Mouse (Mus musculus) megakaryocyte, embryonic 14.5 days (primary cell): ENCODE results near the gene Ermard. TPM values are rescaled to one million over a fixed set of nuclear protein-coding genes. Genes with fewer than 3 reads are reported as not detected.
A peak's percentile ranks its signal among the peaks of the same experiment; 100 is the strongest.
"Not testable (repeated sequence)": the region's sequence is repeated elsewhere in the genome, so short reads cannot be mapped to it uniquely, and the experiment has no call there.

Experiments used
- H3K27me3 ChIP-seq: replicated peaks from 2 replicates; pipeline ENCODE3; 2012; ENCODE audit warnings: inconsistent platforms
- H3K36me3 ChIP-seq: replicated peaks from 2 replicates; pipeline ENCODE3; 2012; ENCODE audit warnings: low read length, inconsistent platforms, mixed read lengths
- H3K4me1 ChIP-seq: 2 replicates; pipeline ENCODE4 v1.6.1; 2012; ENCODE audit warnings: inconsistent platforms
- H3K4me3 ChIP-seq: replicated peaks from 2 replicates; pipeline ENCODE3; 2012; ENCODE audit warnings: moderate library complexity, mild to moderate bottlenecking, inconsistent platforms
- H3K9me3 ChIP-seq: 2 replicates; pipeline ENCODE4 v1.6.1; 2012; ENCODE audit warnings: inconsistent platforms
- FLI1 ChIP-seq: IDR thresholded peaks from 2 replicates; pipeline ENCODE4 v1.6.1; 2012; ENCODE audit warnings: low read length, inconsistent platforms, mixed read lengths
- GATA1 ChIP-seq: IDR thresholded peaks from 3 replicates; pipeline ENCODE4 v1.6.1; 2012; ENCODE audit warnings: mixed read lengths, low read length, inconsistent platforms, borderline replicate concordance
- polyA plus RNA-seq: library from polyadenylated mRNA; stranded (reverse); fragments of >175 nt; gene quantifications from 2 replicates; pipeline ENCODE4 v1.2.3, GENCODE M21; 2012; ENCODE audit warnings: low replicate concordance; ENCODE audit not compliant: insufficient read depth

The Ermard gene
- polyA plus RNA-seq, 1 experiment: 1.0 TPM

DNA sequence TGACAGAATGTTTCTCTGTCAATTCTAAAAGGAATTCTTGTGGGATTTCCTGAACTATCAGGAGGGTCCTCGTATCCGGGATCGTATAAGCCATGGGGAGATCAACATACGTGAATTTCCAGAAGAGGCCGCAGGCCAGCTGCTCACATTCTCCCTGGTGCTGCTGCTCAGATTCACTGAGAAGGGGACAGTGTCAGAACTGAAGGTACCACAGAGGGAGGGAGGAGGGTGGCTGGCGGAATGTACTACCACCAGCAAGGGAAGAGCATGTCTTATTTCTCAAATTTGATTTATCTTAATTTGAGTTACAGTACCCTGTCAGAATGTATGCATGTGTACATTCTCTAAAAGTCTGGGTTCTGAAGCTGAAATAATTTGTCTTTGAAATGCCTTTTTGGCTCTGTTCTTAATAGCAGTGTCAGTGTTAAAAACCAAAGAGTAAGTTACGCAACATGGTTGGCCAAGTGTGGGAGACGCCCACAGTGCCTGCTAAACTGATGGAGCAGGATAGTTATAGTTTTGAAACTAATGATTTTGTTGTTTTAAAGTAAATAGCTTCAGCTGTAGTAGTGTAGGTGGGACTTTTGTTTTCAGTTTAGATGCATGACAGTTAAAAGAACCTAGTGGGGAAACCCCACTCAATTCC, 12.3 kb downstream of the Ermard start:
- H3K9me3 ChIP-seq, H3K4me3 ChIP-seq, H3K27me3 ChIP-seq: not testable (repeated sequence)
- peaks cover 36% of the 10 kb centered on the region for H3K4me1 ChIP-seq
- H3K36me3 ChIP-seq: peaks cover 31% of the 10 kb centered on the region

DNA sequence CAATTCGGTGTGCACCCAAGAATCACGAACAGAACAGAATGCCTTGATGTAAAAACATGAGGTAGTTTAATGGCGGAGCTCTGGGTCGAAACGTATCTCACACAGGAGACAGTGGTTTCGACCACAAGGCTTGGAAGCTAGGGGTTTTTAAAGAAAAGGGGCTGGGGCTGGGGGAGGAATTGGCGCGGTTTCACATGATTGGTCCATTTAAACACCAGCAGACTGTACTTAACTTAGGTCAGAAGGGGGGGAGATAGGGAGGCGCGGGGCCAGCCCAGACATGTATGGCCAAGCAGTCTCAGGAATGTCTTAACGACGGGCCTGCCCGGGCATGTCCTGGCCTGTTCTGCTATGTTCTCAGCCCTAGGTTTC, 12.8 kb downstream of the Ermard start:
- not testable (repeated sequence) for H3K4me3 ChIP-seq, H3K27me3 ChIP-seq, H3K9me3 ChIP-seq
- Histone ChIP-seq H3K4me1 (peaks cover 41% of the 10 kb centered on the region), H3K36me3 (peaks cover 36% of the 10 kb centered on the region)

DNA sequence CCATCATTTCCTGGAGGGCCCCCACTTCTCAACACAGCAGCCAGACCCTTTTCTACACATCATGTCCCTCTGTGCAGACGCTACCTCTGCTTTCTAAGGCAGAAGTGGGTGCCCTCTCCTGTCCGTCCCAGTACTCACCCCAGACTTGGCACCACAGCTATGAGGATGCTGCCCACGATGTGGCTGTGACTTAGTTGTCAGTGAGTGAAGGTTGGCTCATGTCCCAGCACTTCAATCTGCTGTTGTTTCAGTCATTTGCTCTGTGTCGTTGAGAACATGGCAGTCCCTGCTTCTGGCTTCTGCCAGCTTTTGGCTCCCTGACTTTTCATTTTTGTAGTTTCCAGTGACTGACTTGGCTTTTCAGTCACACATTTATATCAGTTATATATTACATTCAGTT, 14.9 kb downstream of the Ermard start:
- Histone ChIP-seq H3K27me3 (no peaks in the 10 kb centered on the region), H3K36me3 (peaks cover 57% of the 10 kb centered on the region), H3K9me3 (no peaks in the 10 kb centered on the region), H3K4me1 (peaks cover 48% of the 10 kb centered on the region), H3K4me3 (peak overlapping the region; percentile 57)
- TF ChIP-seq GATA1: no peak
- no peak for TF ChIP-seq FLI1

DNA sequence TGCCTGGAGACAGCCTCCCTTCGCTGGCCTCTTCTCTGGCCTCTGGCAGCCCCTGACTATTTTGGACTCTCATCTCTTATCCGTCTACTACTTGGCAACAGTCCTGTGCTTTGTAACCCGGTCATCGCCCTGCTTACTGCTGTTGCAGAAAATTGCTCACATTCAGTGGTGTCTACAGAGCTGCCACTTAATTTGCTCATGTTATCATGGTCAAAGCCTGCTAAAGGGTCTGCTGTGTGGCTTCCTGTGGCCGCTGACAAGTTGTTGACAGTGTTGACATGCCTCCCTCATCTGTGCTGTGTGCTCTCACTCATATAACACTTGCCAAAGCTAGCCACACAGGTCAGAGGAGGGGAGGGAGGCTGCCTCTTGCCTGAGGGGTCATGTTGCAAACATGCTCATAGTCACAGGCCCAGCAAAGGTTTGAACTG, 17.2 kb downstream of the Ermard start:
- Histone ChIP-seq H3K9me3 (no peaks in the 10 kb centered on the region), H3K36me3 (peaks cover 79% of the 10 kb centered on the region), H3K27me3 (no peaks in the 10 kb centered on the region), H3K4me1 (peaks cover 48% of the 10 kb centered on the region), H3K4me3 (peak overlapping the region; percentile 71)
- TF ChIP-seq FLI1 (no peak), GATA1 (no peak)

DNA sequence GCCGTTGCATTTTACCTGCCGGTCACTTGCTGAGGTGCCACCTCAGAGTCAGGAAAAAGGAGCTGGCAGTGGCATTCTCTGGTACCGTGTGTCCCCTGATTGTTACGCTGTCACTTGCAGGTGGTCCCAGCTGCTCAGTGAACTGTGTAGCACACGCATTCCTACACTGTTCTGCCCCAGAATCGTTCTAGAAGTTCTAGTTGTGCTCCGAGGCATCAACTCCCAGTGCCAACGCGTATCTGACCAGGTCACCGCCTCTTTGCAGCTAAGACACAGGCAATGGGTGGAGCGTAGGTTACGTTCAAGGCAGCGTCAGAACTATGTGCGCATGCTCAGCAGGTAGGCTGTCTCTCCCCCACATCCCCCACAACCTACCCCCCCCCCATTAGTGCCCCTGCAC, 18.6 kb downstream of the Ermard start:
- H3K36me3 ChIP-seq: peaks cover 94% of the 10 kb centered on the region
- peaks cover 48% of the 10 kb centered on the region for H3K4me1 ChIP-seq
- H3K27me3 ChIP-seq: no peaks in the 10 kb centered on the region
- TF ChIP-seq FLI1 (no peak), GATA1 (no peak)
- H3K9me3 ChIP-seq: no peaks in the 10 kb centered on the region
- H3K4me3 ChIP-seq: no peak overlapping the region

DNA sequence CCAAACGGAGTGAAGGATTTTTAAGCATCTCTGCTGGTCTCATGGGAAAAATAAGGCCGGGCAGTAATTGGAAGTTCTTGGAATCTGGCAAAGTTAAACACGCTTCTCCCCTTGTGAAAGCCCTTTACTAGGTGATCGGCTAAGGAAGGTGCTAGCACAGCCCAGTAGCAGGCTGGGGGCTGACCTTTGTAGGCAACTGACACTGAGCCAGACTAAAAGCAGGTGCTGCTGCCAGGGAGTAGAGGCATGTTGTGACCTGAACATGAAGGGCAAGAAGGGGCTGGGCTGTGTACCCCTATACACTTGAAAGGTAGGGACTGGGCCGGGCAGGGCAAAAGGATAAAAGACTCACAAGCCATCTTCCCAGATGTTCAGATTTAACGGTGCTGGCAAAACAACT, 19.3 kb downstream of the Ermard start:
- Histone ChIP-seq H3K4me1 (peaks cover 46% of the 10 kb centered on the region), H3K27me3 (no peaks in the 10 kb centered on the region), H3K36me3 (peaks cover 98% of the 10 kb centered on the region), H3K4me3 (no peak overlapping the region), H3K9me3 (no peaks in the 10 kb centered on the region)
- no peak for TF ChIP-seq FLI1
- no peak for TF ChIP-seq GATA1

DNA sequence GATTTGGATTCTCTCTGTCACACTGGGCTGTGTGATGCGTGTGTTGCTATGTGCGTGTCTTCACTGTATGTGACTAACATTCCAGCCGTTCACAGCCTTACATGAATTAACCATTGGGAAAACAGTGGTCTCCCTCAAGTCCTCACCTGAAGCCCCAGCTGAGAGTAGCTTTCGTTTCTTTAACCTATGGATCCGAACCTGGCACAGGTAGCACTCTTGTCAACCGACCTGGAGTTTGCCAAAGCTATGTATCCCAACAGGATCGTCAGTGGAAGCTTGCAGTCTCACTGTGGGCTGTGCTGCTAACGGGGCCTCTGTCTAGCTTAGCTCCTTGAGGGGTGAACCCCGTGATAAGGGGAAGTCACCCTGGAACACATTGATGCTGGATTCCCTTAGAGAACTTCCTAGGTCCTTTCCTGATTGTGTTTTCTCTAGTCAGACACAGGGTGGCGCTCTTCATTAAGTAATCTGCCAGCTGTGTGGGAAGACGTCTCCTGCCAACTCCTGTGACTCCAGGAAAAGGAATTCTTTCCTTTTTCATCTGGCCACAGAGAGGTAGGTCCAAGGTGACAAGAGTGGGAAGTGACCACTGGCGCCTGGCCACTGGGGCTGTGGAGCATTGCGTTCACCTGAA, 24.5 kb downstream of the Ermard start:
- TF ChIP-seq FLI1 (no peak), GATA1 (no peak)
- no peaks in the 10 kb centered on the region for H3K9me3 ChIP-seq
- peaks cover 78% of the 10 kb centered on the region for H3K36me3 ChIP-seq
- no peak overlapping the region for H3K4me3 ChIP-seq
- H3K4me1 ChIP-seq: peaks cover 43% of the 10 kb centered on the region
- H3K27me3 ChIP-seq: peaks cover 2% of the 10 kb centered on the region

DNA sequence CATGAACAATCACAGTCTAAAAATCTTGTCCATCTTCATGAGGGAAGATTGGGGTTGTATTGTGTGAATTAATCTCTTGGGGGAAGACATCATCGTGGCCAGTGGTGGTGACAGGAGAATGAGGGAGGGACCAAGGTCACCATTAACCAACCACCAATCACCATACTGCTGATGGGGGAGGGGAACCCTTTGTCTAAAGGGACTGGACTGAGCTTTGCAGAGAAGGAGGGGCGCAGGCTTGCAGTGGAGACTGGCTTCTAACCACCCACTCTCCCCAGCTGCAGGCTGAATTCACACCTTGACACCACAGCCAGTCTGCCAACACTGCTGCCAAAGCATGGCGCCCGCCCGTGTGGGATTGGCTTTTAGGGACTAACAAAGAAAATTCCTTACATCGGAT, 25.1 kb downstream of the Ermard start:
- Histone ChIP-seq H3K9me3 (no peaks in the 10 kb centered on the region), H3K36me3 (peaks cover 72% of the 10 kb centered on the region), H3K4me3 (no peak overlapping the region), H3K27me3 (peaks cover 2% of the 10 kb centered on the region), H3K4me1 (peaks cover 43% of the 10 kb centered on the region)
- TF ChIP-seq GATA1: no peak
- no peak for TF ChIP-seq FLI1

DNA sequence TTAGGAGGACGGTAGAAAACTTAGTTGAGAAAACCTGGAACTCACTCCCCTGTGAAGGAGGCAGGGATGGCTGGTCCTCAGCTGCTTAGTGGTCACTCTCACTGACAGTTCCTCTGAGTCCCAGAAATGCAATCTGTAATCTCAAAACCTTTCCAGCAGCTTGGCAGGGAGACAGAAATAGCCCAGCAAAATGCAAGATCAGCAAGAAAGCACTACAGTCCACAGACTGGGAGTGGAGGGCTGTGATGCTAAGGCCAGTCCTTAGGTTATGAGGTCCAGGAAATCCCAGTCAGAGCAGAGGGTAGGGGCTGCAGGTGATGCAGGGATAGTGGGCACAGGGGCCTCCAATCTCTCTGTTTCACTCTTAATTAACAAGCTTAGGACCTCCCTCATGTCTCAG, 25.9 kb downstream of the Ermard start:
- TF ChIP-seq FLI1 (no peak), GATA1 (no peak)
- Histone ChIP-seq H3K36me3 (peaks cover 64% of the 10 kb centered on the region), H3K9me3 (no peaks in the 10 kb centered on the region), H3K27me3 (peaks cover 2% of the 10 kb centered on the region), H3K4me1 (peaks cover 43% of the 10 kb centered on the region), H3K4me3 (no peak overlapping the region)

DNA sequence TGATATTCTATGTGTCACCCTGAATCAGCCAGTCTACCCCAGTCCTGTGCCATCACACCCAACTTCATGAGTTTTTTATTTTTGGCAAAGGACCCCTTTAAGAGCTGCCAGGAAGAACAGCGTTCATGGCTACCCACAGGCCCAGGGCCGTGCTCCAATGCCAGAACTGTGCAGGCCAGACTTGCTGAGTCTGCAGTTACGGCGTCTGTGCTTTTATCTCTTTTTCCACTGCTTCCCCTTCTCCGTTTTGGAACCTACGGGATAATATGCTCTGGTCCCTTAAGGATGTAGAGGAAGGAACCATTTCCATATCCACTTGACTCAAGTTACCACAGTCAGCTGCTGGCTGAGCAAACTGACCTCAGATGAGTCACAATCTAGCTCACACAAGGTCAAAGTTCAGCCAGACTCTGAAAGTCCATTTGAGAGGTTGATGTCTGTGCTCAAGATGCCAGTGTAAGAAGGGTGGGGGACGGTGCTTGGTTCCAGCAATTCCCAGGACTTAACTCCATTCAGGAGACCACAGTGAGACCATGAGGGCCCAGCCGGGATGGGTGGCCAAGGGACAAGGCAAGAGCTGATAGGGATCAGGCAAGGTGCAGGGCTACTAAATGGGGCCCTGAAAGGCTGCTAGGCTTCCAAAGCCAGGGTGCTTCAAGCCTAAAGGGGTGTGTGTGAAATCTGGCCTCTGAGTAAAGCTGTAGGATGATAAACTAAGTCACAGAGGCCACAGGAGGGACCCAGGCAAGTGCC, 27.2 kb downstream of the Ermard start:
- Histone ChIP-seq H3K27me3 (peaks cover 2% of the 10 kb centered on the region), H3K4me3 (no peak overlapping the region), H3K9me3 (no peaks in the 10 kb centered on the region), H3K36me3 (peaks cover 60% of the 10 kb centered on the region), H3K4me1 (peaks cover 43% of the 10 kb centered on the region)
- TF ChIP-seq GATA1: no peak
- no peak for TF ChIP-seq FLI1

DNA sequence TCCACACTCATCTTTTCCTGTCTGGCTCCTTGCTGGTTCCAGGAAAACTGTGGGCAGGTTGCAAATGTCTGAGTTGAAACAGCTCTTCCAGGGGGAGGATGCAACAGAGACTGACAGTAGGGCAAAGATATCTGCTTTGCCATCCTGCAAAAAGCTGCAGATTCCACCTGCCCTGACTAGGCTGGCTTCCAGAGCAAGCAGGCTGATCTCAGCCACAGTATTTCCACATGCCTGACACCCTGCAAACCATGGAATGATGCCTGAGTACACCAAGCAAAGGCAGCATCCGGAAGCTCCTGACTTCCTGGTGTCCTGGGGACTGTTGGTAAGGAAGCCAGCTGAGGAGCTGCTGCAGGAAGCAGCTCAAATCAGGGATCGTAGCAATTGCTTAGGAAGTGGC, 28.1 kb downstream of the Ermard start:
- Histone ChIP-seq H3K4me1 (peaks cover 48% of the 10 kb centered on the region), H3K36me3 (peaks cover 50% of the 10 kb centered on the region), H3K27me3 (peaks cover 4% of the 10 kb centered on the region), H3K9me3 (no peaks in the 10 kb centered on the region), H3K4me3 (no peak overlapping the region)
- TF ChIP-seq FLI1 (no peak), GATA1 (no peak)
